Mouse (Mus musculus) spleen, adult 2 months (tissue): ENCODE measurements at regions not wholly inside any gene's neighbourhood (a gene's known extent, or its start where the extent isn't known, plus 50 kb on each side); places are given as distances from the start of the nearest gene placed in this dataset.

Experiments used
- CTCF ChIP-seq: fragments of 200-500 bp; IDR thresholded peaks from 2 replicates; pipeline ENCODE4 v1.5.1; 2011; ENCODE audit warnings: mild to moderate bottlenecking, inconsistent platforms; ENCODE audit not compliant: insufficient read depth, insufficient read length, insufficient replicate concordance; ENCODE audit errors: extremely low read depth
- POLR2A ChIP-seq: fragments of 200-500 bp; IDR thresholded peaks from 2 replicates; pipeline ENCODE4 v1.6.1; 2011; ENCODE audit warnings: low read depth, low read length, inconsistent platforms

GRCm38 (mm10) chr17:75895436-75895835, 343.7 kb upstream of the Fam98a start:
- TF ChIP-seq CTCF (no peak), POLR2A (no peak)
